Mouse (Mus musculus): ENCODE measurements around the gene Slc22a14. TPM values are rescaled to one million over a fixed set of nuclear protein-coding genes. Genes with fewer than 3 reads are reported as not detected.

The Slc22a14 gene
- total RNA-seq, 4 experiments from 2014 or later = 0.20 TPM; not detected in 3

DNA sequence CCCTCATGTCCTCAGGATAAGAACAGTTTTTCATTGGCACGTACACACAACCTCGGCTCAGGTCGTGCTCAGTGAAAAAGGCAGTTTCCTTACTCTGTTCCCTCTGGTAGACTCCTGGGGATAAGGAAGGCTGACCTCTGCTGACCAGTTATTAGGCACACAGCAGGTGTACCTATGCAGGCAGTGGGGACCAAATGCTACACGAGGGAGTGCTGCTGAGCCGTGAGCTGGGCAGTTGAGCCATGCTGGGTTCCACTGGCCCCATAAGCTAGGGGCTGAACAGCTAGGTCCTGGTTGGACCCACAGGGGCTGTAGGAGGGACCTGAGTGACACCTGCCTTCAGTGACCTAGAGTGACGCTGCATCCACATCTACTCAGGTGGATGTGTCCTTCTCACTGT, 219.7 kb downstream of the Slc22a14 start:
- no peak for DNase-seq (ENCODE audit: low spot score in 2 of 2)

DNA sequence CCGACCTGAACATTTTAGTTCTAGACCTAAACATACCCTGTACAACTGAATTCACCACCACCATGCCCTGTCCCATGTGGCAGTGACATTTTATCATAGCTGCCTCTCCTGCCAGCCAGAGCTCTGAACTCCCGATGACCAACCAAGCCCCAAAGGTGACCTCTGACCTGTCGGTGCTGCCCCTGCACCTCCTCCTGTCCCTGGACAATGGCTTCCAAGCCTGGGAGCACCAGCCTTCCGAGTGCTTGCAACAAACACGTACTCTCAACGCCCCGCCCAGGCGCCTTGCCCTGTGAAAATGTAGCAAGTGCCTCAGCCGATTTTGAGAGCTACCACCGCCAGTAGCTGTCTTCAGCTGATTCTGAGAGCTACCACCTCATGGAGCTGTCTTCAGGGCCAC, 220.2 kb downstream of the Slc22a14 start:
- no peak for DNase-seq (ENCODE audit: low spot score in 2 of 2)

DNA sequence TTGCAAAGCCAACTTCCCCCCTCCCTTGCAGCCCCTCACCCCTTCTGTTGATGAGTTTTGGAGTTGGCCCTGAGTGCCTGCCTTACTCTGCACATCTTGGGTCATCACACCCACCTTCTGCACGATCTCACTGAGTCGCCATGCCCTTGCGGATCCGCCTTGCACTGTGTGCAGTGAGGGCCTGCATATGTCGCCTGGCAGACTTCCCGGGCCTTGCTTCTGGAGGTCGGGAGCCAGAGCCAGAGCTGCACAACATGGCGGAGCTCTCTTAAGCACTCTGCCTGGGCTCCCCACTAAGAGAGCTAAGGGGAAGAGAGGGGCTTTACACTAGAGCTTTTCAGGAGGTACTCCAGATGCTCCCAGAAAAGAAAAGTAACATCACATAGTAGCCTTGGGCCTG, 220.7 kb downstream of the Slc22a14 start:
- no peak for DNase-seq (ENCODE audit: low spot score in 2 of 2)

DNA sequence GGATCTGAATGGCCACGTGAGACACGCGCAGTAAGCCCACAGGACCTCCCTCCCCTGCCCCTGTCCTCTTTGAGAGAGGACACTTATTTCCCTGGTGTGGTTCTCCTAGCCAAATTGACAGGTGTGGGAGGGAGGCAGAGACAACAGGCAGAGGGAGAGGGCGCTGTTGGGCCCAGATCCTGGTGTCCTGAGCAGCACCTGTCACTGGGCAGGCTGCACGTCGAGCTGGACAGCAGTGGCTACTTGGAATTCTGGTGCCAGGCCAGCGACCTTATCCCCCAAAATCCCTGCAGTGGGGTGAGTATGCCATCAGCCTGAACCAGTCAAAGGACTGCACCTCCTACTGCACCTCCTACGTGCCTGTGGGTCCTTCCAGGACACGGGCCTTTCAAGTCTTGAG, 222.0 kb downstream of the Slc22a14 start:
- DNase-seq (ENCODE audit: low spot score in 2 of 2) = no peak

DNA sequence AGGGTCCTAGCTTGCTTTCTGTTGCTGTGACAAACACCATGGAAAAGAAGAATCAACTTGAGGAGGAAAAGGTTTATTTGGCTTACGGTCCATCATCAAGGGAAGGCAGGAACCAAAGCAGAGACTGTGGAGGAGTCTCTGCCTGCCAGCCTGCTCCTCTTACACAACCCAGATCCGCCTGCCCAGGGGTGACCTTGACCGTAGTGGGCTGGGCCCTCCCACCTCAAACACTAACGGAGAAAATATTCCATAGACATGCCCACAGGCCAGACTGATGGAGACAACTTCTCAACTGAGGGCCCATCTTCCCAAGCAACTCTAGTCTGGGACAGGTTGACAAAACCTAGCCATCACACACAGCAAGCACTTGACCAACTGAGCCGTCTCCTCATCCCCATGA, 223.3 kb downstream of the Slc22a14 start:
- DNase-seq (ENCODE audit: low spot score in 2 of 2) = no peak

DNA sequence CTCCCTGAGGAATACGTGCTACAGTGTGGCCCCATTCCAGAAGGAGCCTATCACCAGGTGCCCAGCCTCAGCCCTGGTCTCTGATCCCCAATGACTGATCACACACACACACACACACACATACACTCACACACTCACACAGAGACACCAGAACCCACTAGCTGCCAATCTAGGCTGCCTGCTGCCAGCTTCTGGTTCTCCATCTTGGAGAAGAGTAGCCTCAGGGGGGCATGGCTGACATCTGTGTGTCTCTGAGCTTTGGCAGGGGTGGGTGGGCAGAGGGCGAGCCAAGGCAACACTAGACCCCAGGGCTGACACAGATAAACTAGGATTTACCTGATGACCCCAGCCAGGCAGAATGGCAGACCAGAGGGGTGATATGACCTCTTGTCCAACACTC, 226.5 kb downstream of the Slc22a14 start:
- DNase-seq (ENCODE audit: low spot score in 2 of 2) = no peak

DNA sequence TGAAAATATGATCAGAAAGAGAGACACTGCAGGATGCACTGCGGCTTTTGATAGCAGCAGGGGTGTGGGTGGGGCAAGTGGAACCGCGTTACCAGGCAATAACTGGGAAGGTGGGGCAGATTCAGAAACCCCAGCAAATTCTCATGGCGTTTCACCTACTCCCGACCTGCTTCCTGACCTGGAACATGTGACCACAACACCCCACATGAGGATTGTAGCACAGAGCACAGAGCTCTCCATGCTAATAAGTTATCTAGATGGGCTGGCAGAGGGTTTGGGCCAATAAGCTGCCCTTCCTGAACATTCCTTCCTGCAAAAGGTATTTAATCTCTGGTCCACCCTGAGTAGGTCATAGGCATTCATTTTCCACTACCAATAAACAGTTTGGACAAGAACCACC, 234.7 kb downstream of the Slc22a14 start:
- DNase-seq (ENCODE audit: low spot score in 2 of 2) = no peak

DNA sequence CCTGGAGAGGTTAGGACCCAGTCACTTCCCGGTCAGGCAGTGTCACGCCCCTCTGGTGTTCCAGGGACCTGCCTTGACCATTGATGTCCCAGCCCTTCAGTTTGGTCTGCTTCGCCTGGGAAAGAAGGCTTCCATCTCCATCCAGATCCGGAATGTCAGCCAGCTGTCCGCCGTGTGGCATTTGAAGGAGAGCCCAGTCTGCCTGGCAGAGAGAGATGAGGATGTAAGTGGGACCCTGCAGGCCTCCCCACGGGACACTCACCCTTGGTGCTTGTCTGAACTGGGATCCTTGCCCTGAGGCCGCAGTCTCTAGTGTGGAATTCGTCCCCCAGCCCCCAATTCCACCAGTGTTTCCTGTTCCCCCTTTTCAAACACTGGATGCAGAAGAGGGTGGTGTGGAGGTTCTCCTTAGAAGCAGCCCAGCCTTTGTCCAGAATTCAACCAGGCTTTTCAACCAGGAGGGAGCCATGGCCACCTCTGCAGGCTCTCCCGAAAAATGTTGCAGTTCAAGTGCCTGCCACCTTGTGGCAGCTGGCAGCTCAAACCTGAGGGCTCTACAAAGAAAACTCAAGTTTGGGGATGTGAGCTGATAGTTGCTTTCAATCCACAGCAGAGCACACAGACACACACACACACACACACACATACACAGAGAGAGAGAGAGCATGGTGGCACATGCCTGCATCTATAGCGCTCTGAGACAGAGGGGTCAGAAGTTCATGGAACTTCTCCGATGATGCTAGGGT, 236.7 kb downstream of the Slc22a14 start:
- DNase-seq (ENCODE audit: low spot score in 2 of 2) = no peak

DNA sequence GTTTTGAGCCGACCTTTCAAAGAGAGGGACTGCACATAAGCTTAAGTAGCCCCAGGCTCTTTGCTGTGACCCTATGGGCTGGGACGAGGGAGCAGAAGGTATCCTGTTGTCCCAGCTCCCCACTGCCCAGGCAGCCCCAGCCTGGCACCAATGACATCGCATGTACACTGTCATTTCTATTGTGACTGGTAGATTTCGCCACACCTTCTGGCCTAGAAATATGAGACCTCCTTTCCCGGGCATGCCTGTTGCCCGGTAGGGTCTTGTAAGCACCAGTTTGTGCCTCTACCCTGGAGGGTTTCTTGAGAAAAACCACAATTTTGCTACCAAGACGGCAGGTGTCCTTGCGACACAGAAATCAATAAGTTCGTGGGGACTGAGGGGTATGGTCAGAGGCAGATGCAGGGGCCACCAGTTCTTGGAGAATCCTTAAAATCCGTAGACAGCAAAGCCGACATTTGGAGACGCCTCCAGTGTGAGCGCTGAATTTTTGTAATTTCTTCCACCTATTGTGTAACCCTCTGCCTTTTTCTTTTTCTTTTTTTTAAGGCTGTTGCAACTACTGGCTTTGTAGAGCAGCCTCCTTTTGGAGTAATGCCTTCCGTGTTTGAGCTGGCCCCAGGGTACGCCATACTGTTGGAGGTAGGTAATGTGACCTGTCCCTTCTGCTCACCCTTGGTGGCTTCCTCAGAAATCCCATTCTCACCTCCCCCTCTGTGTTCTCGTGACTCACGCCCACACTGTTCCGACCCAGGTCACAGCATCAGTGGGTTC, 242.6 kb downstream of the Slc22a14 start:
- DNase-seq (ENCODE audit: low spot score in 2 of 2) = no peak

DNA sequence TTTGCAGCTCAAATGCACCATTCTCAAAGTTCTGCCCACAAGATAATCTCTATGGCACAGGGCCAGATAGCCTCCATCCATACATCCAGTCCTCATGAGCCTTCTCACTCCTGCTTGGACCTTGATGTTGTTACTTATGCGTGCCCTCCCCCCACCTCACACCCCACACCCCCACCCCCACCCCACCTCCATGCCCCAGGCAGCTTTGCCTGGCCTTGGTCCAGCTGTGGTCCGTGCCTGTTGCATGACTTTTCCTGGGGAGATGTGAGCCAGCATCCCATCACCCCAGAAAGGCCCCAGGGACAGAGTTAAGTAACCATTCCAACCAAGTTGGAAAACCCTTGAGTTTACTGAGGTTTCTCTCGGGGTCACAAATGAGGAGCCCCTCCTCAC, 245.2 kb downstream of the Slc22a14 start:
- no peak for DNase-seq (ENCODE audit: low spot score in 2 of 2)

Other genes starting within 250 kb of the Slc22a14 start
- gene Acaa1b, start 208.5 kb downstream of the Slc22a14 start, total RNA-seq (2022) = 1 to 10 TPM in 3 of 4 experiments, under 1 TPM in 1; 1.00 to 2.0 (median 1.5) TPM
- not detected for gene Gm47289, start 206.4 kb downstream of the Slc22a14 start, total RNA-seq (2022)
- not detected for gene Slc22a13, start 156.5 kb downstream of the Slc22a14 start, total RNA-seq (2022)
- gene Oxsr1, start 43.1 kb downstream of the Slc22a14 start, total RNA-seq (2022) = 10 to 100 TPM; 33.8 to 37.9 (median 35.9) TPM
- 10 to 100 TPM; 63.2 to 84.2 (median 72.6) TPM for gene Acaa1a, start 25.9 kb downstream of the Slc22a14 start, total RNA-seq (2022)
- gene Myd88, start 24.1 kb downstream of the Slc22a14 start, total RNA-seq (2022) = 10 to 100 TPM in 1 of 4 experiments, 1 to 10 TPM in 3; 5.7 to 11.3 (median 8.1) TPM
- 1 to 10 TPM; 4.8 to 7.5 (median 5.5) TPM for gene Xylb, start 8.2 kb downstream of the Slc22a14 start, total RNA-seq (2022)
- 10 to 100 TPM; 10.6 to 14.9 (median 13.3) TPM for gene Acvr2b, start 36.6 kb upstream of the Slc22a14 start, total RNA-seq (2022)
- gene Exog, start 79.4 kb upstream of the Slc22a14 start, total RNA-seq (2022) = 10 to 100 TPM; 17.2 to 24.9 (median 19.0) TPM
- 1 to 10 TPM in 3 of 4 experiments, under 1 TPM in 1; 0.93 to 1.5 (median 1.2) TPM for gene Scn5a, start 213.5 kb upstream of the Slc22a14 start, total RNA-seq (2022)